Mouse (Mus musculus) forebrain, embryonic 14.5 days (tissue): ENCODE measurements at regions not wholly inside any gene's neighbourhood (a gene's known extent, or its start where the extent isn't known, plus 50 kb on each side); places are given as distances from the start of the nearest gene placed in this dataset.
A peak's percentile ranks its signal among the peaks of the same experiment; 100 is the strongest.

ENCODE experiments used
- ATAC-seq: fragments of 200-750 bp; cut with Nextera tagmentation; 2 replicates; pipeline ENCODE4 v1.8.0; 2017; ENCODE audit warnings: mild to moderate bottlenecking, moderate library complexity
- DNase-seq: peaks from one replicate; pipeline ENCODE4 v3.0.0-alpha.2; 2015; ENCODE audit warnings: low spot score
- H3K27ac ChIP-seq: fragments of 300-500 bp; sonication (generic); 2 replicates; pipeline ENCODE4 v1.5.1; 2014; ENCODE audit warnings: low read depth, mild to moderate bottlenecking, control low read depth, low read length, moderate library complexity
- H3K27me3 ChIP-seq: fragments of 300-500 bp; sonication (generic); replicated peaks from 2 replicates; pipeline ENCODE4 v1.6.1; 2014; ENCODE audit warnings: low read length, control low read depth, mixed read lengths; ENCODE audit not compliant: control insufficient read depth, insufficient read depth
- H3K36me3 ChIP-seq: fragments of 300-500 bp; sonication (generic); 2 replicates; pipeline ENCODE4 v1.6.1; 2014; ENCODE audit warnings: low read length, control low read depth; ENCODE audit not compliant: control insufficient read depth, insufficient read depth
- H3K4me1 ChIP-seq: fragments of 300-500 bp; sonication (generic); 2 replicates; pipeline ENCODE4 v1.6.1; 2014; ENCODE audit warnings: antibody characterized with exemption, low read length, control low read depth; ENCODE audit not compliant: control insufficient read depth, insufficient read depth
- H3K4me2 ChIP-seq: fragments of 300-500 bp; sonication (generic); 2 replicates; pipeline ENCODE4 v1.6.1; 2014; ENCODE audit warnings: mild to moderate bottlenecking, control low read depth, low read length
- H3K4me3 ChIP-seq: fragments of 300-500 bp; sonication (generic); 2 replicates; pipeline ENCODE4 v1.5.1; 2014; ENCODE audit warnings: low read depth, low read length, control low read depth
- H3K9ac ChIP-seq: fragments of 300-500 bp; sonication (generic); 2 replicates; pipeline ENCODE4 v1.6.1; 2014; ENCODE audit warnings: mild to moderate bottlenecking, low read length, control low read depth, moderate library complexity
- H3K9me3 ChIP-seq: fragments of 300-500 bp; sonication (generic); replicated peaks from 2 replicates; pipeline ENCODE4 v1.6.1; 2016; ENCODE audit warnings: low read length, control low read depth, mixed read lengths; ENCODE audit not compliant: control insufficient read depth
- WGBS: fragments of 180-500 bp; shearing (Covaris S2); extraction: QIAGEN DNeasy Blood & Tissue Kit; methylation state at CpG from one replicate; pipeline ENCODE4 v1.1.7; 2014; 5-methylcytosine and 5-hydroxymethylcytosine counted together

DNA sequence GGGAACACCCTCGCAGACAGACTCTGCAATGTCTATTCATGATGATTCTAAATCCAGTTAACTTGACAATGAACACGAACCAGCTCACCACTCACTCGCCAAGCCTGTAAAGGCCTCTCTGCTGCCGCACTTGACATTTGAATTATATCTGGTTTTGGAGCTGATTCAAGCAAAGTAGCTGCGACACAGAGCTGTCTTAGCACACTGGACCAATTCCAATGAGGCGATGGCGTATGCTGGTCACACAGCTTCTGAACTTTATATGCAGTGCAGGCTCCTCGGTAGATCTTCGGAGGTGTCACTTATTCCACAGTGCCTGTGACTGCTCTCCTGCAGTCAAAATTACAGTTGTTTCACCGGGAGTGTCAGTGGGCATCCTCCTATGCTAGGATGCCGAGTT lies 115.4 kb downstream of the Hhipl2 start:
- no peak for DNase-seq
- Histone ChIP-seq H3K9ac (no peak overlapping the region), H3K36me3 (no peaks in the 10 kb centered on the region), H3K4me3 (no peak overlapping the region), H3K4me2 (no peak overlapping the region), H3K27me3 (no peaks in the 10 kb centered on the region), H3K4me1 (no peaks in the 10 kb centered on the region), H3K9me3 (no peaks in the 10 kb centered on the region), H3K27ac (no peak overlapping the region)
- no peak for ATAC-seq
- 88% methylated on average over 11 of the region's 11 CpGs for WGBS

DNA sequence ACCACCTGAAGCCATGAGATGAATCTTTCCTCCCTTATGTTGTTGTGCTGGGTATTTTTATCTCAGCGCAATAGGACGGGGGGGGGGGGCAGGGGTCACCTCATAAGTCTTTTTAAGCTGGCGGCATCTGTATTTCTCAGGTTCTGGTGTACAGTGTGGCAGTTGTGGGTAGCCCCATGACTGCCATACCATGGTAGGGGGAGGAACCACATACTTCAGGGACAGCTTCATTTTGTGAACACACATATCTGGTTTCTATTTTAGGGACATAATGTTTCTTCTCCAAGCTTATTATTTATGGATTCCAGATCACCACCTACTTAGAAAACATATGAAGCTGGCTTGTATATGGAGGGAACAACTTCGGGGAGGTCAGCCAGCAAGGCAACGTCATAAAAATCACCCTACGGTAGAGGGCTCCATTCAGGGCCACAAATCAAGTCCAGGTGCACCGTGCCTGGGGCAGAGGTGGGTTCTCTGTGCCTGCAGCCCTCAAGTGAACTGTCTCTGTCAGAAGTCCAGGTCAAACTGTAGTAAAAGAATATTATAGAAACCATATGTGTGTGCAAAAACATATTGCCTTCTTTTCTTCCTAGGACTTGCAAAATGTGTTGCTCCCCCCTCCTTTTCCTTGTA lies 130.9 kb downstream of the Hhipl2 start:
- no peak overlapping the region for H3K4me3 ChIP-seq
- H3K36me3 ChIP-seq: no peaks in the 10 kb centered on the region
- H3K9ac ChIP-seq: no peak overlapping the region
- no peak overlapping the region for H3K27ac ChIP-seq
- 91% methylated on average over 7 of the region's 7 CpGs for WGBS
- ATAC-seq: no peak
- H3K27me3 ChIP-seq: no peaks in the 10 kb centered on the region
- DNase-seq: no peak
- H3K9me3 ChIP-seq: no peaks in the 10 kb centered on the region
- H3K4me1 ChIP-seq: no peaks in the 10 kb centered on the region
- H3K4me2 ChIP-seq: no peak overlapping the region

DNA sequence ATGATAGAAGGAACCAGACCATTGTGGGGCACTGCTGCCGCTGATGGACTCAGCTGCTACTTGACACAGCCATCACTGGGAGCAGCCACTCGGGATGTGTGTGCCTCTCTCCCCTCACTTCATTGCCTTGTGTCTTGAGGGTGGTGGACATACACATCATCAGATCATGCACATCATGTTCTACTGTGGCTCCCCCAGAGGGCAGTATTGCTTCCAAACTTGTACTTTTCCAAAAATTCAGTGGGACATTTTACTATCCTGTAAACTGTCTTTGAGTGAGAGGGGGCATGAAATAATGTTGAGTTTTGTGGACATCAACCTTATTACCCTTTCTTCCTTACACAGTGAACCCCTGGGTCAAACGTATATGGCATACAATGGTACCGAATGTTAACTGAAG lies 134.6 kb downstream of the Hhipl2 start:
- no peak for ATAC-seq
- Histone ChIP-seq H3K4me3 (no peak overlapping the region), H3K27me3 (no peaks in the 10 kb centered on the region), H3K4me1 (no peaks in the 10 kb centered on the region), H3K9me3 (no peaks in the 10 kb centered on the region), H3K36me3 (no peaks in the 10 kb centered on the region), H3K9ac (no peak overlapping the region), H3K4me2 (no peak overlapping the region), H3K27ac (no peak overlapping the region)
- DNase-seq: no peak
- WGBS: 92% methylated on average over 4 of the region's 4 CpGs

DNA sequence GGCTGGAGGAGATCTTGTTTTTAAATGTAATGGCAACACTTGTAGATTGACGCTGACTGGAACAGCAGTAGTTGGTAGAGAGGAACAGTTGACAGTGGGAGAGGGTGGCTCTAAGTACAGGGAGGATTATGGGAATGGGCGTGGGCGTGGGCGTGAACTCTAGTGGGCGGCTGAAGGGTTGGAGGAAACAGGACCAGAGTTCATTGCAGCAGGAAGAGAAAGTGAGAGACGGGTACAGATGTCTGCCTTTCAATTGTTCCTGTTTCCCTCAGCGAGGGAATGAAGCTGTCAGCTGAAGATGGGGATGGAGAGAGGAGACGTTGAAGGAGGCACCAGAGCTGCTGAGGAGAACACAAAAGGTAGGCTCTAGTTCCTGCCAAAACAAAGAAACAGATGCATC lies 135.2 kb downstream of the Hhipl2 start:
- no peaks in the 10 kb centered on the region for H3K36me3 ChIP-seq
- H3K27me3 ChIP-seq: no peaks in the 10 kb centered on the region
- ATAC-seq: no peak
- no peaks in the 10 kb centered on the region for H3K9me3 ChIP-seq
- H3K27ac ChIP-seq: no peak overlapping the region
- no peak overlapping the region for H3K9ac ChIP-seq
- H3K4me2 ChIP-seq: no peak overlapping the region
- WGBS: 84% methylated on average over 8 of the region's 8 CpGs
- DNase-seq: no peak
- H3K4me1 ChIP-seq: no peaks in the 10 kb centered on the region
- no peak overlapping the region for H3K4me3 ChIP-seq

DNA sequence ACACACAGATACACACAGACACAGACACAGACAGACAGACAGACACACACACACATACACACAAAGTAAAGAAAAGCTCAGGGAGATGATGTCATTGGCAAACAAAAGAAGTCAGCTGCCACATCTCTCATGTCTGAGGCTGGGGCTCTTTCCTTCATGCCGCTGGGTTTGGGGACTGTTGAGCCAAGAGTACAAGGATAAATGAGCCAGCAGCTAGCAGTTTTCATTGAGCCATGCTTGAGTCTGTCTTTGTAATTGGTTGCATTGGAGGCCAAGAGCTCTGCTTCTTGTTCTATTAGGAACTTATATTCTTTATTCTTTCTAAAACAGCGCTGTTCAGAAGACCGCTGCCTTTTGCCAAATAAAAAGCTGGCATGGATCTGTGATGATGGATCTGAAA lies 144.8 kb downstream of the Hhipl2 start:
- ATAC-seq (0 out of 2 replicates have a peak, but pooled peaks have one; percentile 29), DNase-seq (peak; percentile 26)

DNA sequence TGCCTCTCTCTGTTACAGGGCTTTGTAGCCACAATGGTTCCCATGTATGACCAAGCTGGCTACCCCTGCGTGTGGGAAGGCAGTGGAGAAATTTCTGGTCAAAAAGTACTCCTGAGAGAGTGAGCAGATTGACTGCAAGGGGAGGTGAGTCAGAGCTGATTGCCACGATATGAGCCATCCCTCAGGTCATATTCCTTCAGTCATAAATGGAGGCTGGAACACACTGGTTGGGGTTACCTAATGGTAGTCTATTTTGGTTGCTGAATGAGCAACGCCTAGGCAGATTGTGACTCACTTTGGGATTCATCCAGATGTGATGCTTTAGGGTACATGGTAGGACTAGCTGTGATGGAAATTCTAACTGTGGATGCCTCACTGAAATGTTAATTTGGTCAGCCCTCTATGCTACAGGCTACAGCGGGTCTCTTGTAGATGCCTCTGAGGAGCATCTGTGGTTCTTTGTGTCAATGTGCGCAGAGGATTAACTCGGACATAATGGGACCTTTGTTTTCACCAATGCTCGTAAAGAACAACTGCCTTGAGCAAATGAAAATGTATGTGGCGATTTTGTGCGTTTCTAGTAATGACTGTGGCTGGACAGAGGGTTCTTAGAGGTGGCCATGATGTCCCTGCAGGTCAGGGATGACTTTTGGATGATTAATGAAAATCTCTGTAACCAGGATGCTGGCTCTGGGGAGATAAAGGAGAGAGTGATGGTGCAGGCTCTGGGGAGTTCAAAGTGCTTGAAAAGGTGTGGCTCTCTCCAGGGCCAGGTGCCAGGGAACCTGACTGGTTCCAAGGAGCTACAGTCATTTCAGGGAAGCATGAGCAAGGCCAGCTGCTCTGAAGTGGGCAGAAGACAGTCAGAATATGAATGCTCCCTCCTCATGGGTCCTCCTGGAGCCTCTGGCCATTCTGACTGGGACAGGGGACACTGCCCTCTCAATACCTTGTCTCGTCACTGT lies 155.9 kb downstream of the Hhipl2 start:
- H3K4me3 ChIP-seq: no peak overlapping the region
- H3K36me3 ChIP-seq: no peaks in the 10 kb centered on the region
- no peaks in the 10 kb centered on the region for H3K27me3 ChIP-seq
- no peak overlapping the region for H3K27ac ChIP-seq
- H3K9ac ChIP-seq: no peak overlapping the region
- DNase-seq (no peak), ATAC-seq (no peak)
- 39% methylated on average over 10 of the region's 10 CpGs for WGBS
- H3K9me3 ChIP-seq: no peaks in the 10 kb centered on the region
- H3K4me1 ChIP-seq: no peaks in the 10 kb centered on the region
- no peak overlapping the region for H3K4me2 ChIP-seq

More for the DNA sequence above, 144.8 kb downstream of the Hhipl2 start:
- no peak overlapping the region for H3K9ac ChIP-seq
- no peak overlapping the region for H3K27ac ChIP-seq
- H3K9me3 ChIP-seq: no peaks in the 10 kb centered on the region
- 59% methylated on average over 3 of the region's 3 CpGs for WGBS
- H3K4me2 ChIP-seq: no peak overlapping the region
- no peak overlapping the region for H3K4me3 ChIP-seq
- no peaks in the 10 kb centered on the region for H3K27me3 ChIP-seq
- no peaks in the 10 kb centered on the region for H3K36me3 ChIP-seq
- no peaks in the 10 kb centered on the region for H3K4me1 ChIP-seq

DNA sequence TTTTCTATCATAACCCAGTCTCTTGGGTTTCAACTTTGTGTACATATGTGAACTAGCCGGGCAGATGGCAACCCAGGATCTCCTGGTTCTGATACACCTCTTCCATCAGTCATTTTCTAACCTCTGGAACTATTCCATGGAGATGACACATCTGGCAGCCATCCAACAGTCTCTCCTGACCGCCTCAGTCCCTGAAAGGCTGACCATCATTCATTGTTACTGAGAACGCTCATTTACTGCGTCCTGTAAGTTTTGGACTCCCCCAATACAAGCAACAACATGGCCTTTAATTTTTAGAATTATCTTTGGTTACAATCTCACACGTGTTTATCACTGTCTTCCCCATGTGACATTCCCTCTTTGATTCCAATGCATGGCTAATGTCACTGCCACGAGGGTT lies 166.8 kb downstream of the Hhipl2 start:
- WGBS: 72% methylated on average over 6 of the region's 6 CpGs
- H3K36me3 ChIP-seq: no peaks in the 10 kb centered on the region
- ATAC-seq (no peak), DNase-seq (no peak)
- no peaks in the 10 kb centered on the region for H3K9me3 ChIP-seq
- H3K9ac ChIP-seq: no peak overlapping the region
- no peak overlapping the region for H3K4me2 ChIP-seq
- no peaks in the 10 kb centered on the region for H3K4me1 ChIP-seq
- no peaks in the 10 kb centered on the region for H3K27me3 ChIP-seq
- H3K4me3 ChIP-seq: no peak overlapping the region
- H3K27ac ChIP-seq: no peak overlapping the region

DNA sequence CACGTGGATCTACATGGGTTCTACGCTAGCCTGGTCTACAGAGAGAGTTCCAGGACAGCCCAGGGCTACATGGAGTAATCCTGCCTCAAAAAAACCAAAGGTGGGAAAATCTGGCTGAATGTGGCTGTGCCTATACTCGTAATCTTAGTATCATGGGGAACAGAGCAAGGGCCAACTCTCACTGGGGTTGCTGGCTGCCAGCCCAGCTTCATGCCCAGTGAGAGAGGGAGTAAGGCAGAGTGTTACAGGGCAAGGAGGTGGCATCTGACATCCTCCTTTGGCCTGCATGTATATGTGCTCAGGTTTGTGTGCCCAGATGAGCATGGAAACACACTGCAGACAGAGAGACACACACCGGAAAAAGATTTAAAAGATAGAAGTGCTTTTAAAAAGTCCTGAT lies 168.4 kb downstream of the Hhipl2 start:
- Histone ChIP-seq H3K4me3 (no peak overlapping the region), H3K36me3 (no peaks in the 10 kb centered on the region), H3K9me3 (no peaks in the 10 kb centered on the region), H3K9ac (no peak overlapping the region), H3K27me3 (no peaks in the 10 kb centered on the region), H3K27ac (no peak overlapping the region), H3K4me2 (no peak overlapping the region), H3K4me1 (no peaks in the 10 kb centered on the region)
- no peak for ATAC-seq
- 80% methylated on average over 4 of the region's 4 CpGs for WGBS
- DNase-seq: no peak

DNA sequence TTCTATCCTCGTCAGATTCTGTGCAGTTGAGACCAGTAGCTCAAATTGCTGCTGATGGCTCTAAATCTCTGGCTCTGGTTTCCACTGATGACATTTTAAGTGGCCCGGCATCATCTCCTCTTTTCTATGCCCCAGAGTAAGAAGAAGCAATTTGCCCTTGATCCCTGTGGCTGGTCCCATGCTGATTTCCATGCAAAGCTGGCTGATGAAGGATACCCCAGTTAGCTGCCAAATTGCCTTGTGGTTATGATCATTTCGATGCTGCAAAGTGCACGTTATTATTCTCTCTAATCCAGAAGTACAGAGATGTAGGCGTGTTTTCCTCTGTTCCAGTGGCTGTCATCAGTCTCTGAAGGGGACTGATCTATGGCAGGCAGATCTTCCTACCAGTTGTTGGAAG lies 177.3 kb downstream of the Hhipl2 start:
- DNase-seq (peak; percentile 15), ATAC-seq (no peak)
- Histone ChIP-seq H3K36me3 (no peaks in the 10 kb centered on the region), H3K9ac (no peak overlapping the region), H3K4me2 (no peak overlapping the region), H3K9me3 (no peaks in the 10 kb centered on the region), H3K4me3 (no peak overlapping the region), H3K4me1 (no peaks in the 10 kb centered on the region), H3K27ac (no peak overlapping the region), H3K27me3 (no peaks in the 10 kb centered on the region)
- 81% methylated on average over 5 of the region's 5 CpGs for WGBS
